Mouse (Mus musculus) neutrophil, adult 59 days (primary cell): Measurements from ENCODE around the gene Orc3. TPM values are rescaled to one million over a fixed set of nuclear protein-coding genes. Genes with fewer than 3 reads are reported as not detected.

Experiments
- total RNA-seq, 2 experiments: library from RNA; stranded (reverse); gene quantifications; 1 replicate in 1 of 2; 2 replicates in 1 of 2; pipeline ENCODE4 v1.2.4; 2023

The Orc3 gene
- 10 to 100 TPM; 39.8 to 47.0 TPM for total RNA-seq

DNA sequence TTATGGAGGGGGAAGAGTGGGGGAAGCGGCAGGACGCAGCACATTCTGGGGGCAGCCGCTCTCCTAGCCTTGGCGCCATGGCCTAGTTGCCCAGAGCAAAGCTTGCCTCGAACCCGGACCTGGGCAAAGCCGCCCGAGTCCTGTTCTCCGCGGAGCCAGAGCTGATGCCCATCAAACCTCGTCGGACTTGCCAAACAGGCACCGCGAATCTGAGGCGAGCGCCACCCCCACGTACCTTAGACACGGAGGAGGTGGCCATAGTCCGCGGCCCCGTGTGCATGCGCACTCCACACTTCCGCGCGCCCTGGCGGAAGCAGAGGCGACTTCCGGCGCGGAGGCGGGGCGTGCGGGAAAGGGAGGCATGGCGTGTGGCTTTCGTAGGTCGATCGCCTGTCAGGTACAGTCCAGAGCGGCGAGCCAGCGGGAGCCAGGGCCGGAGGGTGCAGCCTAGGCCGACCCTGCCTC lies at the start of gene Orc3, which contains the start of gene Rars2:
Orc3 (minus strand) TSS at position 315 of the 465 bp plus-strand sequence.
Rars2 (plus strand) TSS at position 328 of the 465 bp plus-strand sequence.

DNA sequence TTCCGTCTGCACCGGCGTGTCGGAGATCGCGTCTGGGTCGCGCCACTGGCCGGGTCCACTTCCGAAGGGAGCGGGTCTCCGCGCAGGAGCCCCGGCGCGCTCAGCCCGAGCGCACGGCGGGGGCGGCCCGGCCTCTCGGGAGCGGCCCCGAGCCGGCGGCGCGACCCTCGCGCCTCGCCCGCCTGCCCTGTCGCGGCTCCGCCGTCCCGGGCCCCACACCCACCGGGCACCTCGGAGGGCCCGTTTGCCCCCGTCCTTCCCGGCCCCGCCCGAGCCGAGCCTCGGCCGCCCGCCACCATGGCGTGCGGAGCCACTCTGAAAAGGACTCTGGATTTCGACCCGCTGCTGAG lies 64.0 kb downstream of the Orc3 start, which contains the start of gene Akirin2:
Akirin2 (plus strand) TSS at position 190 of the 350 bp plus-strand sequence.

Other genes with a start within 250 kb of the Orc3 start
- 10 to 100 TPM; 43.5 to 44.6 TPM for gene Akirin2, start 64.0 kb downstream of the Orc3 start, total RNA-seq
- gene Rars2, start within 50 bp of the Orc3 start, total RNA-seq = 10 to 100 TPM in 1 of 2 experiments, 1 to 10 TPM in 1; 9.8 to 10.3 TPM
- 1 to 10 TPM; 8.1 to 8.2 TPM for gene Slc35a1, start 72.5 kb upstream of the Orc3 start, total RNA-seq
- not detected for gene Cfap206, start 115.3 kb upstream of the Orc3 start, total RNA-seq
- gene Gm136, start 141.3 kb upstream of the Orc3 start, total RNA-seq = not detected
- 1 to 10 TPM; 7.9 to 9.0 TPM for gene Smim8, start 163.5 kb upstream of the Orc3 start, total RNA-seq